Mouse (Mus musculus): ENCODE results near the gene Smurf2. TPM values are rescaled to one million over a fixed set of nuclear protein-coding genes. Genes with fewer than 3 reads are reported as not detected.
A peak's percentile ranks its signal among the peaks of the same experiment; 100 is the strongest.

Smurf2 gene
- polyA plus RNA-seq (2015; fragmentation: Nextera tagmentation; extraction: Ambion mirVana), result 16.5 and 17.4 TPM in 2 replicates

DNA sequence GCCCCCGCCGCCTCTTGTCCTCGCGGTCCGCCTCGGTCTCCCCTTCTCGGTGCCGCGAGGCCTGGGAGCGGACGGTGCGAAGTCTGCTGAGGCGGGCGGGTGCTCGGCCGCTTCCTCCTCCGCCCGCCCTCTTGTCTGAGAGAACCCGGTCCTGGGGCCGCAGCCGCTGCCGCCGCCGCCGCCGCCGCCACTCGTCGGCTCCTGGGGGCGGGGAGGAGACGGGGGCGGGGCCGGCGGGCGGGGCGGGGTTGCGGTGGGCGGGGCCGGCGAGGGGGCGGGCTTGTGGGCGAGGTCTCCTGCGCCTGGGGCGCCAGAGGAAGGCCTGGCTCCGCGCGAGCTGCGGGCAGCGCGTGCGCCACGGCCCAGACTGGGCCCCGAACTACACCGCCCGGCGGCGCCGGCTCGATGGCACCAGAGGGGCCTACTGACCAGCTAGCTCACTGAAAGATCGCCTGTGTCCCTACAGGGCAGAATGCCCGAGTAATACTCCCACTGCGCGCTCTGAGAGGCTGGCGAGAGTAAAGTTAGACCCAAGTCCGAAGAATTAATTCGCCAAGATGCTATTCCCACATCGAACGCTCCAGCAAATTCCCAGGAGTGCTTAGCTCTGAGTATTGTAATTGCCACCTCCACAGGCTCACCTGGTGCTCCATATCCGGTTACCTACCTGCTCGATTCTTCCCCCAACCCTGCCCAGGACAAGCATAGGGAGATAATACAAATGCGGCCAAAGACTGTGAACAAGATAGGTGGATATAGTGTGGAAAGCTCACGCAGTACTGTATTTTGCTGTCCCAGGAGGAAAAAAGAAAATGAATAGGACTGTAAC is at the start of gene Smurf2:
Gene Smurf2, minus strand, starts transcription at position 165 of the 829 bp plus-strand sequence.
- H3K27me3 ChIP-seq, result no peaks in the 10 kb centered on the region
- H3K4me3 ChIP-seq (replicated peaks), result peak within 1 kb of the TSS; percentile 96
- peak within 1 kb of the TSS; percentile 78 for H3K4me2 ChIP-seq (replicated peaks)
- ATAC-seq, result peak; percentile 98
- H3K9ac ChIP-seq (replicated peaks), result peak within 1 kb of the TSS; percentile 97
- H3K9me3 ChIP-seq, result no peaks in the 10 kb centered on the region
- WGBS, result 6% methylated on average over 41 of the region's 72 CpGs
- H3K27ac ChIP-seq, result peak within 1 kb of the TSS; percentile 97
- H3K4me1 ChIP-seq (replicated peaks), result peaks cover 30% of the 10 kb centered on the region
- H3K36me3 ChIP-seq, result no peaks in the 10 kb centered on the region

DNA sequence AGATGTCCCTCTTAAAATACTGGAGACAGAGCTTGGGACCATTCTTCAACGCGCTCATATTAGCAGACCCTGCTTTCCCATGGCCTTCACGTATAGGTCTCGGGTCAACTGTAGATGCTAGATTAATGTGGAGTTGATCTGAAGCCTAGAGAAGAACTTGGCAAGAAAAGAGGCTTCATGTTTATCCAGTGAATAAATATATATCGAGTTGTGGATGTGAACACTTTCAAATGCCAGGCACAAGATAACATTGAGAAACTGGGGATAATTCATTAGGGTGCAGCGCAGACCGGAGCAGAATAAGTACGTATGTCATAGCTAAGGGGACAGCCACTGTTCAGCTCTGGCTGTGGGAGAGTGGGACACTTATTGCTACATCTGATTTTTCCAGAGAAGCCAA is 49.3 kb upstream of the Smurf2 start:
- ATAC-seq, result no peak
- no peaks in the 10 kb centered on the region for H3K9me3 ChIP-seq
- H3K4me3 ChIP-seq (replicated peaks), result no peak overlapping the region
- 95% methylated on average over 8 of the region's 8 CpGs for WGBS
- H3K36me3 ChIP-seq, result no peaks in the 10 kb centered on the region
- no peaks in the 10 kb centered on the region for H3K4me1 ChIP-seq (replicated peaks)
- no peak overlapping the region for H3K27ac ChIP-seq
- no peaks in the 10 kb centered on the region for H3K27me3 ChIP-seq
- no peak overlapping the region for H3K9ac ChIP-seq (replicated peaks)
- no peak overlapping the region for H3K4me2 ChIP-seq (replicated peaks)

DNA sequence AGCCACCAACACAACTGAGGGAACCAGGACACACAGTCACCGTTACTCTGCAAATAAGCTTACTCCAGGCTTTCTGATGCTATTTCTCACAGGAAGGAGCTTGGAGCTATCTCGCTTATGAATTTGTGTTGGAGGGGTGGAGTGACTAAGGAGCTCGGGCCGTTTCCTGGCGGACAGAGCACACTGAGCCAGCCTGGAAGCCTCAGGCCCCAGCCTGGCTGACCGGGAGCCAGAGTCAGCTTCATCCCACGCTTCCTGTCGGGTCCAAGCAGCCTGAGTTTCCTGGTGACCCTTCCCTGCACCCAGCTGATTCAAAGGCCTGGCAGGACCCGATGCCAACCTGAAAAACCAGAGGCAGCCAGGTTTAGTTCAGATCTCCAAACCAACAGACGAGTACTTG is 47.1 kb upstream of the Smurf2 start:
- H3K9ac ChIP-seq (replicated peaks), result no peak overlapping the region
- no peaks in the 10 kb centered on the region for H3K27me3 ChIP-seq
- ATAC-seq, result no peak
- no peaks in the 10 kb centered on the region for H3K9me3 ChIP-seq
- H3K36me3 ChIP-seq, result no peaks in the 10 kb centered on the region
- H3K4me1 ChIP-seq (replicated peaks), result no peaks in the 10 kb centered on the region
- no peak overlapping the region for H3K27ac ChIP-seq
- no peak overlapping the region for H3K4me2 ChIP-seq (replicated peaks)
- 77% methylated on average over 10 of the region's 10 CpGs for WGBS
- no peak overlapping the region for H3K4me3 ChIP-seq (replicated peaks)

GRCm38 (mm10) chr11:106965881-106966280 is 45.4 kb upstream of the Smurf2 start:
- Histone ChIP-seq H3K9me3 (no peaks in the 10 kb centered on the region), H3K27me3 (no peaks in the 10 kb centered on the region), H3K4me3 (replicated peaks) (no peak overlapping the region), H3K4me2 (replicated peaks) (no peak overlapping the region), H3K4me1 (replicated peaks) (no peaks in the 10 kb centered on the region), H3K36me3 (no peaks in the 10 kb centered on the region), H3K27ac (no peak overlapping the region), H3K9ac (replicated peaks) (no peak overlapping the region)
- WGBS, result 88% methylated on average over 4 of the region's 4 CpGs
- ATAC-seq, result no peak

GRCm38 (mm10) chr11:106962310-106962709 is 41.8 kb upstream of the Smurf2 start:
- Histone ChIP-seq H3K4me2 (replicated peaks) (no peak overlapping the region), H3K9ac (replicated peaks) (no peak overlapping the region), H3K4me1 (replicated peaks) (no peaks in the 10 kb centered on the region), H3K27me3 (no peaks in the 10 kb centered on the region), H3K9me3 (no peaks in the 10 kb centered on the region), H3K27ac (no peak overlapping the region), H3K4me3 (replicated peaks) (no peak overlapping the region), H3K36me3 (no peaks in the 10 kb centered on the region)
- 89% methylated on average over 9 of the region's 9 CpGs for WGBS
- ATAC-seq, result no peak

- Histone ChIP-seq H3K9ac (replicated peaks) (no peak overlapping the region), H3K4me2 (replicated peaks) (no peak overlapping the region), H3K4me3 (replicated peaks) (no peak overlapping the region), H3K36me3 (no peaks in the 10 kb centered on the region), H3K27ac (no peak overlapping the region), H3K4me1 (replicated peaks) (no peaks in the 10 kb centered on the region), H3K9me3 (no peaks in the 10 kb centered on the region), H3K27me3 (no peaks in the 10 kb centered on the region)
- no peak for ATAC-seq
- 83% methylated on average over 13 of the region's 13 CpGs for WGBS
These were observed 41.1 kb upstream of the Smurf2 start for GRCm38 (mm10) chr11:106961471-106962081.

GRCm38 (mm10) chr11:106959121-106959520 is 38.6 kb upstream of the Smurf2 start:
- Histone ChIP-seq H3K9ac (replicated peaks) (no peak overlapping the region), H3K4me2 (replicated peaks) (no peak overlapping the region), H3K4me3 (replicated peaks) (no peak overlapping the region), H3K27me3 (no peaks in the 10 kb centered on the region), H3K36me3 (no peaks in the 10 kb centered on the region), H3K4me1 (replicated peaks) (no peaks in the 10 kb centered on the region), H3K9me3 (no peaks in the 10 kb centered on the region), H3K27ac (no peak overlapping the region)
- ATAC-seq, result no peak
- WGBS, result 85% methylated on average over 5 of the region's 5 CpGs

GRCm38 (mm10) chr11:106958407-106959071 is 38.0 kb upstream of the Smurf2 start:
- ATAC-seq, result no peak
- Histone ChIP-seq H3K27ac (no peak overlapping the region), H3K4me1 (replicated peaks) (no peaks in the 10 kb centered on the region), H3K9me3 (no peaks in the 10 kb centered on the region), H3K4me2 (replicated peaks) (no peak overlapping the region), H3K36me3 (no peaks in the 10 kb centered on the region), H3K4me3 (replicated peaks) (no peak overlapping the region), H3K27me3 (no peaks in the 10 kb centered on the region), H3K9ac (replicated peaks) (no peak overlapping the region)
- WGBS, result 86% methylated on average over 6 of the region's 6 CpGs

DNA sequence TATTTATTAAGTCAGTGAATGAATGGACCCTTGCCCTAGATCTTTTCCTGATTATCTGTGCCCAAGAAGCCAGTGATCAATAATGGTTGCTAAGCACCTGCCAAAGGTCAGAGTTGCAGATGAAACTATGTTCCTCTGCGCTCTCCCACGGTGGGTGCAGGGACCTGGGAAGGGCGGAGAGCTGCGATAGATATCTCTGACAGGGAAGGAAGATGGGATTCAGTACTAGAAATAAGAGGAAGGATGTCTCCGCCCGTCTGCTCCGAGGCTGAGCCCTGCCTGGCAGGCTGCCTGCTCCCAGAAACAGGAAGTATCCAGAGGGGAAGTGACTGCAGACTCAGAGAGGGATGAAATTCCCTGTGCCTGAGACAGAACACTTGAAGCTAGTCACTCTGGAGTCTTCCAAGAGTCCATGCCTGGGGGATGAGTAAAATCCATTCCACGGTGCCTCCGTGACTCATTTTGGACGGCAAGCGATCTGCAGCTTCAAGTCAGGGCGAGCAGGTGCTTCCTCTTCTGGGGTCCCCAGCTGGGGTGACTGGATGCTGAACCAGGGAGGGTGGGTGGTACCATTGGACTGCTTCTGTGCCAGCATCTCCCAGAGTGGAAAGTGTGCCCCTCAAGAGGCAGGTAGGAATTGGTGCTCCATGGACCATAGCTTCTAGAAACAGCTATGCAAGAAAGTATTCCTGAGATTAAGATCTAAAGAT is 36.9 kb upstream of the Smurf2 start:
- Histone ChIP-seq H3K4me2 (replicated peaks) (no peak overlapping the region), H3K9me3 (no peaks in the 10 kb centered on the region), H3K4me3 (replicated peaks) (no peak overlapping the region), H3K4me1 (replicated peaks) (no peaks in the 10 kb centered on the region), H3K36me3 (no peaks in the 10 kb centered on the region), H3K9ac (replicated peaks) (no peak overlapping the region), H3K27ac (no peak overlapping the region), H3K27me3 (no peaks in the 10 kb centered on the region)
- ATAC-seq, result no peak
- 85% methylated on average over 12 of the region's 12 CpGs for WGBS

- no peaks in the 10 kb centered on the region for H3K36me3 ChIP-seq
- H3K9me3 ChIP-seq, result no peaks in the 10 kb centered on the region
- no peak overlapping the region for H3K4me2 ChIP-seq (replicated peaks)
- no peaks in the 10 kb centered on the region for H3K27me3 ChIP-seq
- no peaks in the 10 kb centered on the region for H3K4me1 ChIP-seq (replicated peaks)
- H3K4me3 ChIP-seq (replicated peaks), result no peak overlapping the region
- H3K9ac ChIP-seq (replicated peaks), result no peak overlapping the region
- ATAC-seq, result no peak
- 82% methylated on average over 8 of the region's 8 CpGs for WGBS
- no peak overlapping the region for H3K27ac ChIP-seq
These were observed 34.1 kb upstream of the Smurf2 start for GRCm38 (mm10) chr11:106954566-106954965.

DNA sequence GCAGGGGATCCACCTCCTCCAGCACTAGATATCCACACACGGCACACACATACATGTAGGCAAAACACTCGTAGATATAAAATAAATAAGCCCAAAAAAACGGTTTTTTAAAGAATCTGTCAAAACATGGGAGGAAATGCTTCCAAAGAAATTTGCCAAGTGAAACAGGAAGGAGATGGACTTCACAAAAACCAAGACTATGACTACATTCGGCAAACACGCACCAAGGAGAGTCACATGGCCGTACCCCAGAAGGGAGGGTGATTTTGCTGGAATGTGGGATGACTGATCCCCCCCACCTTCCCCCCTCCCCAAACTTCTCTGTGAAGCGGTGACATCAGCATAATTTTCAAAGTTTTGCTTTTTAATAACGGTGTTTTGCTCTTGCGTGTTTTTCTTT is 33.6 kb upstream of the Smurf2 start:
- no peak overlapping the region for H3K4me3 ChIP-seq (replicated peaks)
- no peak overlapping the region for H3K9ac ChIP-seq (replicated peaks)
- no peaks in the 10 kb centered on the region for H3K9me3 ChIP-seq
- WGBS, result 84% methylated on average over 9 of the region's 9 CpGs
- H3K4me1 ChIP-seq (replicated peaks), result no peaks in the 10 kb centered on the region
- H3K27me3 ChIP-seq, result no peaks in the 10 kb centered on the region
- no peaks in the 10 kb centered on the region for H3K36me3 ChIP-seq
- no peak for ATAC-seq
- no peak overlapping the region for H3K27ac ChIP-seq
- no peak overlapping the region for H3K4me2 ChIP-seq (replicated peaks)

DNA sequence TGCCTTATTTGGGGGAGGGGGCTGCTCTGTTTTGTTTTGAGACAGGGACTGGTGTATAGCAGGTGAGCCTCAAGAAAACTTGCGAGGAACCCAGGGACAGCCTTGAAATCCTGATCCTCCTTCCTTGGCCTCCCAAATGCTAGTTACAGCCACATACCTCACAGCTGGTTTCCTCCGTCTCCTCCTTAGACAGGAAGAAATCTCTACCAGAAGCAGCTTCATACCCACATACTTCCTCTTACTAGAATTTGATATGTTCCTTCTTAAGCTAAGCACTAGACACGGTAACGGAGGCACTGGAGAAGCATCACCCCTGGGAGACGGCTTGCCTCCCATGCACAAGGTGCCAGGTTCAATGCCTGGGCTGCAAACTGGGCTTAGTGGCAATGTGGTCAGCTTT is 16.8 kb upstream of the Smurf2 start:
- Histone ChIP-seq H3K4me1 (replicated peaks) (no peaks in the 10 kb centered on the region), H3K9ac (replicated peaks) (no peak overlapping the region), H3K36me3 (no peaks in the 10 kb centered on the region), H3K4me3 (replicated peaks) (no peak overlapping the region), H3K9me3 (no peaks in the 10 kb centered on the region), H3K4me2 (replicated peaks) (no peak overlapping the region), H3K27ac (no peak overlapping the region), H3K27me3 (no peaks in the 10 kb centered on the region)
- WGBS, result 90% methylated on average over 5 of the region's 5 CpGs
- ATAC-seq, result no peak
